Mouse (Mus musculus) hindbrain, embryonic 11.5 days (tissue): ENCODE data around the gene Srgap1. TPM values are rescaled to one million over a fixed set of nuclear protein-coding genes. Genes with fewer than 3 reads are reported as not detected.
A peak's percentile ranks its signal among the peaks of the same experiment; 100 is the strongest.

ENCODE experiments used
- ATAC-seq: fragments of 200-750 bp; cut with Nextera tagmentation; 2 replicates; pipeline ENCODE4 v1.8.0; 2017; ENCODE audit warnings: mild to moderate bottlenecking, moderate TSS enrichment, moderate library complexity; ENCODE audit not compliant: low FRiP score
- DNase-seq: peaks from one replicate; pipeline ENCODE4 v3.0.0-alpha.2; 2015; ENCODE audit warnings: low spot score
- H3K27ac ChIP-seq: fragments of 300-500 bp; sonication (generic); 2 replicates; pipeline ENCODE4 v1.5.1; 2014; ENCODE audit warnings: mild to moderate bottlenecking, low read depth, low read length
- H3K27me3 ChIP-seq: fragments of 300-500 bp; sonication (generic); 2 replicates; pipeline ENCODE4 v1.6.1; 2014; ENCODE audit warnings: mild to moderate bottlenecking, low read length, moderate library complexity, mixed read lengths; ENCODE audit not compliant: control insufficient read depth, insufficient read depth
- H3K36me3 ChIP-seq: fragments of 300-500 bp; sonication (generic); 2 replicates; pipeline ENCODE4 v1.6.1; 2014; ENCODE audit warnings: mild to moderate bottlenecking, low read length, moderate library complexity, mixed read lengths; ENCODE audit not compliant: control insufficient read depth, insufficient read depth
- H3K4me1 ChIP-seq: fragments of 300-500 bp; sonication (generic); replicated peaks from 2 replicates; pipeline ENCODE4 v1.6.1; 2014; ENCODE audit warnings: low read length, mixed read lengths; ENCODE audit not compliant: control insufficient read depth, insufficient read depth
- H3K4me2 ChIP-seq: fragments of 300-500 bp; sonication (generic); replicated peaks from 2 replicates; pipeline ENCODE4 v1.6.1; 2014; ENCODE audit warnings: mild to moderate bottlenecking, low read depth, low read length
- H3K4me3 ChIP-seq: fragments of 300-500 bp; sonication (generic); 2 replicates; pipeline ENCODE4 v1.5.1; 2014; ENCODE audit warnings: low read depth, low read length
- H3K9ac ChIP-seq: fragments of 300-500 bp; sonication (generic); 2 replicates; pipeline ENCODE4 v1.6.1; 2014; ENCODE audit warnings: low read depth, low read length
- H3K9me3 ChIP-seq: fragments of 300-500 bp; sonication (generic); 2 replicates; pipeline ENCODE4 v1.6.1; 2016; ENCODE audit warnings: low read length; ENCODE audit not compliant: control insufficient read depth
- WGBS: fragments of 180-500 bp; shearing (Covaris S2); extraction: QIAGEN DNeasy Blood & Tissue Kit; methylation state at CpG from one replicate; pipeline ENCODE4 v1.1.7; 2014; 5-methylcytosine and 5-hydroxymethylcytosine counted together
- polyA plus RNA-seq: library from polyadenylated mRNA; unstranded; fragments of >200 nt; fragmentation: Nextera tagmentation; extraction: Ambion mirVana; gene quantifications from 2 replicates; pipeline ENCODE4 v1.2.1, GENCODE M21; 2014

Gene Srgap1
- polyA plus RNA-seq: 15.8 and 26.5 TPM in 2 replicates

GRCm38 (mm10) chr10:122046904-122047726, at the start of gene Srgap1:
Gene Srgap1 (minus strand): TSS chr10:122047315.
- ATAC-seq (peak; percentile 83), DNase-seq (peak; percentile 83)
- Histone ChIP-seq H3K9ac (peak within 1 kb of the TSS; percentile 93), H3K36me3 (no peaks in the 10 kb centered on the region), H3K4me2 (peak within 1 kb of the TSS; percentile 74), H3K4me1 (0 out of 2 replicates have a peak, but pooled peaks cover 2% of the 10 kb centered on the region), H3K9me3 (no peaks in the 10 kb centered on the region), H3K27ac (peak within 1 kb of the TSS; percentile 91), H3K4me3 (peak within 1 kb of the TSS; percentile 67), H3K27me3 (no peaks in the 10 kb centered on the region)
- WGBS: under 1% methylated on average over 47 of the region's 79 CpGs

GRCm38 (mm10) chr10:122096462-122096979, 49.4 kb upstream of the Srgap1 start:
- ATAC-seq: peak; percentile 83

GRCm38 (mm10) chr10:122090472-122090871, 43.4 kb upstream of the Srgap1 start:
- Histone ChIP-seq H3K4me2 (no peak overlapping the region), H3K9ac (no peak overlapping the region), H3K9me3 (no peaks in the 10 kb centered on the region), H3K27ac (no peak overlapping the region), H3K4me3 (no peak overlapping the region), H3K36me3 (peaks cover 7% of the 10 kb centered on the region), H3K4me1 (no peaks in the 10 kb centered on the region), H3K27me3 (no peaks in the 10 kb centered on the region)
- no peak for DNase-seq
- 92% methylated on average over 1 of the region's 1 CpGs for WGBS
- ATAC-seq: no peak

More at GRCm38 (mm10) chr10:122096462-122096979, 49.4 kb upstream of the Srgap1 start:
- no peaks in the 10 kb centered on the region for H3K9me3 ChIP-seq
- H3K27ac ChIP-seq: peak overlapping the region; percentile 82
- no peaks in the 10 kb centered on the region for H3K36me3 ChIP-seq
- peak overlapping the region; percentile 85 for H3K9ac ChIP-seq
- WGBS: under 1% methylated on average over 42 of the region's 48 CpGs
- no peaks in the 10 kb centered on the region for H3K4me1 ChIP-seq
- no peak for DNase-seq
- H3K4me2 ChIP-seq: peak overlapping the region; percentile 91
- peak overlapping the region; percentile 75 for H3K4me3 ChIP-seq
- no peaks in the 10 kb centered on the region for H3K27me3 ChIP-seq

- H3K9me3 ChIP-seq: no peaks in the 10 kb centered on the region
- 90% methylated on average over 1 of the region's 1 CpGs for WGBS
- no peaks in the 10 kb centered on the region for H3K4me1 ChIP-seq
- no peaks in the 10 kb centered on the region for H3K27me3 ChIP-seq
- DNase-seq: no peak
- H3K36me3 ChIP-seq: 0 out of 2 replicates have a peak, but pooled peaks cover 2% of the 10 kb centered on the region
- H3K4me3 ChIP-seq: no peak overlapping the region
- ATAC-seq: no peak
- H3K27ac ChIP-seq: no peak overlapping the region
- no peak overlapping the region for H3K9ac ChIP-seq
- H3K4me2 ChIP-seq: no peak overlapping the region
Measured at GRCm38 (mm10) chr10:122081352-122081751, 34.2 kb upstream of the Srgap1 start.

DNA sequence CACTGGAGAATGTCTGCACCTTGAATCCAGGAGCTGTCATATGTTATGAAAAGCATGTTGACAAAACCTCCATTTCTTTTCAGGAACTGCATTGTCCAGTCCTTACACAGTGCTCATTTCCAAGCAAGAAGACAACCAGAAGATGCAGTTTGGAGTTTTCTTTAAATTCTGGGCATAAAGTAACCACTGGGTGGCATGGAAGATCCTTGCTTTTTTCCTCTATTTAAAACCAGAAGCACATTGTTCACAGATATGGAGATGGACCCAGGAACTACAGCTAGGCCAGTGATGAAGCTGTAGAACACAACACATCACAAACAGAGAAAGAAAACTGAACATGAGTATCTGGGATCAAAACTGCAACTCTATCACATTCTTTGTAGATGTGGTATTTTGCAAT, 22.0 kb upstream of the Srgap1 start:
- Histone ChIP-seq H3K36me3 (no peaks in the 10 kb centered on the region), H3K4me2 (no peak overlapping the region), H3K9ac (no peak overlapping the region), H3K4me3 (no peak overlapping the region), H3K27me3 (no peaks in the 10 kb centered on the region), H3K27ac (no peak overlapping the region), H3K9me3 (no peaks in the 10 kb centered on the region), H3K4me1 (no peaks in the 10 kb centered on the region)
- DNase-seq (no peak), ATAC-seq (no peak)

DNA sequence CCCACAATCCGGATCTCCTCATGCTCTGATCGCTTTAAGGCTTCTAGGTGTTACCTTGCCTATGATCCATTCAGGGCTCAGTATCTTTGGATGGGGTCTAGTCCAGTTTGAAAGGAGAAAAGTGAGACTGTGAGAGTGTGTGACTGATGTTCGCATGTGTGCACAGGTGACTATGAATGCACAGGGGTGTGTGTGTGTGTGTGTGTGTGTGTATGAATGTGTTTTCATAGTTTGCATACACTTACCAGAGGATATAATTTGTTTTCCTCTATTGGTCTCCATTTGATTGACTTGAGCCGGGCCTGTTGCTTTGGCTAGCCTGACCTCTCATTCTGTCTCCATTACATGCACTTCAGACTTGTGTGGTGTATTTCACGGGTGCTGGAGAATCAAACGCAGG, 8.7 kb upstream of the Srgap1 start:
- Histone ChIP-seq H3K36me3 (no peaks in the 10 kb centered on the region), H3K9ac (no peak overlapping the region), H3K4me2 (no peak overlapping the region), H3K27ac (no peak overlapping the region), H3K9me3 (no peaks in the 10 kb centered on the region), H3K4me3 (no peak overlapping the region), H3K27me3 (no peaks in the 10 kb centered on the region), H3K4me1 (no peaks in the 10 kb centered on the region)
- ATAC-seq (no peak), DNase-seq (no peak)
- WGBS: 83% methylated on average over 6 of the region's 6 CpGs

DNA sequence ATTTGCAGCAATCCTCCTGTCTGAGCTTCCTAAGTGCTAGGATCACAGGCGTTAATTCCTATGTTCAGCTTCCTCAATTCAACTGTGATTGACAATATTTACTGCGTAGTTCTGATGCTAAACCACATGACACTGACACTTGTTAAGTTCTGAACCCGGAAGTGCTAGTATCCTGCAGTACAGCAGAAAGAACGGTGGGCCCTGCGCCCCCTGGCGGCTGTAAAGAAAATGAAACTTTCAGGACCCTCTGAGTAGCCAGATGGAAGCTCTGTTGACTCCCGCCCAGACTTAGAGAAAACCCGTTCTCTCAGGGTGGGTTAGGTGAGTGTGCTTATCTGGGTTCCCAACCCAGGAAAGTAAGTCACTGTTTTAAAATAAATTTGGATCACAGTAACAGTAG, 7.4 kb upstream of the Srgap1 start:
- Histone ChIP-seq H3K9me3 (no peaks in the 10 kb centered on the region), H3K4me3 (no peak overlapping the region), H3K27ac (no peak overlapping the region), H3K36me3 (no peaks in the 10 kb centered on the region), H3K27me3 (no peaks in the 10 kb centered on the region), H3K4me2 (no peak overlapping the region), H3K4me1 (no peaks in the 10 kb centered on the region), H3K9ac (no peak overlapping the region)
- ATAC-seq (peak; percentile 81), DNase-seq (peak; percentile 82)
- 18% methylated on average over 8 of the region's 8 CpGs for WGBS

- H3K9me3 ChIP-seq: no peaks in the 10 kb centered on the region
- no peaks in the 10 kb centered on the region for H3K27me3 ChIP-seq
- no peaks in the 10 kb centered on the region for H3K36me3 ChIP-seq
- no peak overlapping the region for H3K9ac ChIP-seq
- DNase-seq: peak; percentile 92
- no peak overlapping the region for H3K4me2 ChIP-seq
- H3K27ac ChIP-seq: no peak overlapping the region
- no peaks in the 10 kb centered on the region for H3K4me1 ChIP-seq
- H3K4me3 ChIP-seq: no peak overlapping the region
- ATAC-seq: no peak
- 32% methylated on average over 6 of the region's 6 CpGs for whole genome bisulfite sequencing
Measured at GRCm38 (mm10) chr10:122051831-122052230, 4.7 kb upstream of the Srgap1 start.
